Mouse (Mus musculus) olfactory bulb, adult 2 months (tissue): ENCODE results near the gene Vmn1r14.

Source experiments
- CTCF ChIP-seq: fragments of 200-500 bp; IDR thresholded peaks from 2 replicates; pipeline ENCODE4 v1.5.1; 2012; ENCODE audit warnings: low read depth, mild to moderate bottlenecking, low read length, moderate library complexity; ENCODE audit not compliant: insufficient read depth
- POLR2A ChIP-seq: fragments of 200-500 bp; IDR thresholded peaks from 2 replicates; pipeline ENCODE4 v1.6.1; 2012; ENCODE audit warnings: mild to moderate bottlenecking, low read depth, low read length, moderate library complexity; ENCODE audit not compliant: insufficient read depth

DNA sequence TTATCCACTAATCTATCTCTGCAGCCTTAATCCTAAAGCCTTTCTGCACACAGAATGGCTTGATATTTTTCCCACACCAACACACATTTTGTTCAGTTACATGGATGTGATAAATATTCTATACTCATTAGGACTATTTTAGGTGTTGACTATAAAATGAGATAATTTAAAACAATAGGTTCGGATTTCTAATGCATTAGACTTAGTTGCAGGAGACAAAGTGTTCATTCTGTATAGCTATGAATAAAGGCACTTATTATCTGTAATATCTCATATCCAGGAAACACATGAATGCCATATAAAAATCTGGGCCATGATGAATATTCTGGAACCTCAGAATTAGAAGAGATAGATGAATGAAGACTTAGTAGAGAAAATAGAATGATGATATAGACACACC lies 26.2 kb downstream of the Vmn1r14 start, which contains the start of gene Vmn1r15:
- no peak for TF ChIP-seq CTCF
- no peak for TF ChIP-seq POLR2A
